Mouse (Mus musculus) lung, adult 18-20 months (tissue): ENCODE results near the gene Hlcs.
A peak's percentile ranks its signal among the peaks of the same experiment; 100 is the strongest.

Experiments used
- DNase-seq, 2 experiments: peaks; one replicate each; pipeline ENCODE4 v3.0.0; 2022; ENCODE audit warnings: mixed read lengths in 2 of 2

The Hlcs gene

GRCm38 (mm10) chr16:94150125-94151103, 163.0 kb downstream of the Hlcs start:
- DNase-seq: peak; percentile 17 to 54

GRCm38 (mm10) chr16:94148139-94148538, 165.2 kb downstream of the Hlcs start:
- peak; percentile 11 to 14 for DNase-seq

- DNase-seq: no peak
These were observed 170.0 kb downstream of the Hlcs start for GRCm38 (mm10) chr16:94143325-94143724.

GRCm38 (mm10) chr16:94140746-94141145, 172.6 kb downstream of the Hlcs start:
- DNase-seq: no peak

- DNase-seq: no peak
These were observed 179.2 kb downstream of the Hlcs start for GRCm38 (mm10) chr16:94134218-94134617.

- DNase-seq: no peak
These were observed 185.0 kb downstream of the Hlcs start for GRCm38 (mm10) chr16:94128236-94128835.

GRCm38 (mm10) chr16:94126200-94126599, 187.2 kb downstream of the Hlcs start:
- no peak for DNase-seq

- no peak for DNase-seq
These were observed 188.0 kb downstream of the Hlcs start for GRCm38 (mm10) chr16:94125172-94125981.

GRCm38 (mm10) chr16:94123247-94123646, 190.1 kb downstream of the Hlcs start:
- DNase-seq: peak; percentile 14 to 24

- no peak for DNase-seq
These were observed 191.0 kb downstream of the Hlcs start for GRCm38 (mm10) chr16:94122347-94122746.

GRCm38 (mm10) chr16:94118394-94118793, 195.0 kb downstream of the Hlcs start:
- no peak for DNase-seq

- no peak for DNase-seq
These were observed 196.0 kb downstream of the Hlcs start for GRCm38 (mm10) chr16:94117333-94117732.

- peak in 1 of 2 experiments; percentile 14 for DNase-seq
These were observed 198.7 kb downstream of the Hlcs start for GRCm38 (mm10) chr16:94114693-94115092.

GRCm38 (mm10) chr16:94113160-94113559, 200.2 kb downstream of the Hlcs start:
- no peak for DNase-seq

- DNase-seq: no peak
These were observed 215.5 kb downstream of the Hlcs start for GRCm38 (mm10) chr16:94097724-94098455.

- DNase-seq: no peak
These were observed 216.9 kb downstream of the Hlcs start for GRCm38 (mm10) chr16:94096479-94096878.

GRCm38 (mm10) chr16:94095109-94095822, 218.1 kb downstream of the Hlcs start:
- DNase-seq: no peak

- no peak for DNase-seq
These were observed 218.9 kb downstream of the Hlcs start for GRCm38 (mm10) chr16:94094251-94095108.

- no peak for DNase-seq
These were observed 220.1 kb downstream of the Hlcs start for GRCm38 (mm10) chr16:94093151-94093863.
